Mouse (Mus musculus) neutrophil, adult 59 days (primary cell): ENCODE results near the gene Tcaf3. TPM values are rescaled to one million over a fixed set of nuclear protein-coding genes. Genes with fewer than 3 reads are reported as not detected.

Experiments
- total RNA-seq, 2 experiments: library from RNA; stranded (reverse); gene quantifications; 1 replicate in 1 of 2; 2 replicates in 1 of 2; pipeline ENCODE4 v1.2.4; 2023

The Tcaf3 gene
- total RNA-seq: not detected

DNA sequence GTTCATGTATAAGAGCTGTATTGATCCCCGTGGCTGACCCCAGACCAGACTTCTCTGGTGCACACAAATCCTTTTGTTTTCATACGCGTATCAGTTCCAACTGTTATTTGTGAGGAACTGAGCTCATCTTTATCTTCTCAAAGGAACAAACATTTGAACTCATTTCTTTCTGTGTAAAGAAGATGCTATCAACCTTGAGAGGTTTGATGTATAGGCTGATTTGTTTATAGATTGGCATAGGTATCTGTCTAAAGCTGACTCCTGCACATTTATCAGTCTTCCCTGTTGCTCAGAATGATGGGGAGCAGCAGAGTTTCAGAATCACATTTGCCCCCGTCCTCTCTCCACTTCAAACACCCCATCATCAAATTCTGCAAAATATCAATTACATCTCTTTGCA lies at the start of gene Tcaf3:
TSS of gene Tcaf3 (minus strand) at position 101 of the 400 bp plus-strand sequence.

GRCm38 (mm10) chr6:42644912-42645549 lies 47.5 kb upstream of the Tcaf3 start, which contains the start of gene Tcaf2:
Tcaf2 (minus strand) TSS chr6:42645254.

GRCm38 (mm10) chr6:42547461-42547860 lies 50.0 kb downstream of the Tcaf3 start, which contains the start of gene Olfr455:
Olfr455 (minus strand) TSS chr6:42547587.

Other genes with a start within 250 kb of the Tcaf3 start
- 100 to 1,000 TPM; 658 to 702 TPM for gene Zyx, start 248.1 kb downstream of the Tcaf3 start, total RNA-seq
- gene Epha1, start 224.4 kb downstream of the Tcaf3 start, total RNA-seq: under 1 TPM in 1 of 2 experiments, not detected in 1; 0.24 TPM
- gene Tas2r143, start 197.5 kb downstream of the Tcaf3 start, total RNA-seq: 1 to 10 TPM; 4.3 to 4.8 TPM
- gene Tas2r135, start 192.3 kb downstream of the Tcaf3 start, total RNA-seq: 1 to 10 TPM; 2.7 to 4.2 TPM
- gene Tas2r126, start 163.2 kb downstream of the Tcaf3 start, total RNA-seq: 1 to 10 TPM; 1.4 to 2.0 TPM
- not detected for gene Olfr458, start 132.5 kb downstream of the Tcaf3 start, total RNA-seq
- not detected for gene Olfr457, start 121.4 kb downstream of the Tcaf3 start, total RNA-seq
- not detected for gene Olfr456, start 110.5 kb downstream of the Tcaf3 start, total RNA-seq
- not detected for gene Olfr455, start 50.1 kb downstream of the Tcaf3 start, total RNA-seq
- gene Tcaf2, start 47.6 kb upstream of the Tcaf3 start, total RNA-seq: not detected
- gene Tcaf1, start 112.4 kb upstream of the Tcaf3 start, total RNA-seq: under 1 TPM in 1 of 2 experiments, not detected in 1; 0.18 TPM
- gene Olfr453, start 141.7 kb upstream of the Tcaf3 start, total RNA-seq: not detected
- not detected for gene Olfr38, start 158.7 kb upstream of the Tcaf3 start, total RNA-seq
- not detected for gene Olfr452, start 187.4 kb upstream of the Tcaf3 start, total RNA-seq
- not detected for gene Olfr450, start 214.2 kb upstream of the Tcaf3 start, total RNA-seq
- not detected for gene Olfr449, start 236.7 kb upstream of the Tcaf3 start, total RNA-seq